Mouse (Mus musculus): ENCODE results near the gene Gpbp1.

Gpbp1 gene

GRCm38 (mm10) chr13:111489802-111490723, at the start of gene Gpbp1:
Gene Gpbp1, minus strand, starts transcription at chr13:111490111.
- DNase-seq, result peak; percentile 100

- DNase-seq, result no peak
Observed at GRCm38 (mm10) chr13:111537718-111538117, 47.8 kb upstream of the Gpbp1 start.

- no peak for DNase-seq
Observed at GRCm38 (mm10) chr13:111536207-111536887, 46.4 kb upstream of the Gpbp1 start.

GRCm38 (mm10) chr13:111534131-111534530, 44.2 kb upstream of the Gpbp1 start:
- DNase-seq, result no peak

GRCm38 (mm10) chr13:111532178-111532948, 42.5 kb upstream of the Gpbp1 start:
- no peak for DNase-seq

- DNase-seq, result no peak
Observed at GRCm38 (mm10) chr13:111531701-111532100, 41.8 kb upstream of the Gpbp1 start.

- no peak for DNase-seq
Observed at GRCm38 (mm10) chr13:111524277-111524676, 34.4 kb upstream of the Gpbp1 start.

GRCm38 (mm10) chr13:111522336-111522735, 32.4 kb upstream of the Gpbp1 start:
- no peak for DNase-seq

GRCm38 (mm10) chr13:111520456-111520855, 30.5 kb upstream of the Gpbp1 start:
- no peak for DNase-seq

GRCm38 (mm10) chr13:111518332-111518731, 28.4 kb upstream of the Gpbp1 start:
- DNase-seq, result no peak

- DNase-seq, result no peak
Observed at GRCm38 (mm10) chr13:111516385-111517150, 26.7 kb upstream of the Gpbp1 start.

- DNase-seq, result no peak
Observed at GRCm38 (mm10) chr13:111509385-111509784, 19.5 kb upstream of the Gpbp1 start.

- no peak for DNase-seq
Observed at GRCm38 (mm10) chr13:111508645-111509044, 18.7 kb upstream of the Gpbp1 start.

- no peak for DNase-seq
Observed at GRCm38 (mm10) chr13:111494330-111495029, 4.6 kb upstream of the Gpbp1 start.

GRCm38 (mm10) chr13:111491046-111491756, 1.3 kb upstream of the Gpbp1 start:
- DNase-seq, result peak; percentile 10

GRCm38 (mm10) chr13:111489502-111489801, 459 bp downstream of the Gpbp1 start:
- DNase-seq, result no peak

GRCm38 (mm10) chr13:111488651-111489501, 1.0 kb downstream of the Gpbp1 start:
- peak; percentile 48 for DNase-seq

- no peak for DNase-seq
Observed at GRCm38 (mm10) chr13:111477695-111478094, 12.2 kb downstream of the Gpbp1 start.

GRCm38 (mm10) chr13:111470562-111471237, 19.2 kb downstream of the Gpbp1 start:
- DNase-seq, result no peak

GRCm38 (mm10) chr13:111467350-111467749, 22.6 kb downstream of the Gpbp1 start:
- DNase-seq, result no peak

Data from cerebellum, adult 8-10 months (tissue).